Mouse (Mus musculus) liver, embryonic 14.5 days (tissue): ENCODE results near the gene Plcb4.

ENCODE experiments used
- CTCF ChIP-seq: IDR thresholded peaks from 2 replicates; pipeline ENCODE4 v1.5.1; 2016; ENCODE audit warnings: antibody characterized with exemption, low read depth, control low read depth
- EP300 ChIP-seq: IDR thresholded peaks from 2 replicates; pipeline ENCODE4 v1.6.1; 2016; ENCODE audit warnings: antibody characterized with exemption, low read depth

DNA sequence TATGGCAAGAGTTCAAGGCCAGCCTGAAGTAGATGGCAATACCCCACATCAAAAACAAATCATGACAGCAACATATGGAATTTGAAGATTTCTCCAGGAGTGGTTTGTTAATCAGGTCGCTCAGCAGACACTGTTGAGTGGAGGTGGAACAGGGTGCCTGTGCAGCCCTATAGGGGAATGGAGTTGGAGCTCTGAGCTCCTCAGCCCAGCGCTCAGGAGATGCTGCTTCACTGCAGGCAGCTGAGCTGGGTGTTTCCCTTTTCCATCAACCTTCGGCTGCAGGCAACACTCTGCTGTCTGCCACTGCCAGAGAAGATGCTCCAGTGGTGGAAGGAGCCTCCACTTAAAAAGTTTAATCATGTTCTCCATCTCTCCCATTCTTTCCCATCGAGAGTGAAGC lies 149.5 kb downstream of the Plcb4 start:
- TF ChIP-seq CTCF (no peak), EP300 (no peak)
